Mouse (Mus musculus) embryonic fibroblast, embryonic 13.5 days (primary cell): ENCODE measurements around the gene E130116L18Rik.

ENCODE experiments used
- CTCF ChIP-seq: IDR thresholded peaks from 2 replicates; pipeline ENCODE4 v1.5.1; 2011; ENCODE audit warnings: mild to moderate bottlenecking, control low read depth, low read length, moderate library complexity, borderline replicate concordance; ENCODE audit not compliant: insufficient read depth
- POLR2A ChIP-seq: IDR thresholded peaks from 2 replicates; pipeline ENCODE4 v1.6.1; 2011; ENCODE audit warnings: low read depth, mild to moderate bottlenecking, control low read depth, low read length, moderate library complexity

GRCm38 (mm10) chr5:25245806-25246472 is 23.0 kb upstream of the E130116L18Rik start:
- no peak for TF ChIP-seq CTCF
- TF ChIP-seq POLR2A: no peak
